Mouse (Mus musculus): ENCODE measurements around the gene Pptc7. TPM values are rescaled to one million over a fixed set of nuclear protein-coding genes. Genes with fewer than 3 reads are reported as not detected.
A peak's percentile ranks its signal among the peaks of the same experiment; 100 is the strongest.
"Not testable (repeated sequence)": the region's sequence is repeated elsewhere in the genome, so short reads cannot be mapped to it uniquely, and the experiment has no call there.

Pptc7 gene
- polyA plus RNA-seq, 1 experiment, result 20.1 TPM

- Histone ChIP-seq H3K36me3 (ENCODE audit: control insufficient read depth, insufficient read depth, low read length) (peaks cover 51% of the 10 kb centered on the region), H3K4me3 (ENCODE audit: low read depth, low read length) (no peak overlapping the region), H3K27ac (ENCODE audit: insufficient read depth, low read depth, low read length) (no peak overlapping the region), H3K4me1 (ENCODE audit: control insufficient read depth, insufficient read depth, insufficient read length, low read length) (peaks cover 16% of the 10 kb centered on the region), H3K27me3 (ENCODE audit: control insufficient read depth, insufficient read depth, low read length) (no peaks in the 10 kb centered on the region)
- 66% methylated on average over 7 of the region's 7 CpGs for WGBS
- TF ChIP-seq POLR2A (IDR thresholded peaks at IDR 0.05; ENCODE audit: low read depth, low read length) (no peak), CTCF (IDR thresholded peaks at IDR 0.05; ENCODE audit: extremely low read depth, insufficient read length, insufficient replicate concordance, low read depth, low read length) (no peak)
These were observed 27.5 kb downstream of the Pptc7 start for GRCm38 (mm10) chr5:122311692-122312091.

DNA sequence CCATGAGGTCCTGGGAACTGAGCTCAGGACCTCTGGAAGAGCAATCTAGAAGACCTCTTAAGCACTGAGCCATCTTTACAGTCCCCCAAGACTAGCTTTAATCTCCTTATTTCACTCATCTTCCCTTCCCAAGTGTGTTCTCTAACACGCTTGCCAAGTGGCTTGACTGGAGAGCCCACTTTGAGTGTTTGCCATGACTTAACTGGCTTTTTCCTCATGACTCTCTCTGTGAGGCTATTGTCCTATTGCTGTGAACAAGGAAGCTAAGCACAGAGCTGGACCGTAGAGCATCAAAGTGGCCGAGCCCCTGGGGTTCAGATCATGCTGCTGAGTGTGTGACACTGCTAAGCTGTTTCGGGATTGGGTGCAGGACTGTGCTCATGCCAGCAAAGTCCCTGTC lies 28.2 kb downstream of the Pptc7 start:
- 86% methylated on average over 4 of the region's 4 CpGs for WGBS
- H3K4me1 ChIP-seq (ENCODE audit: control insufficient read depth, insufficient read depth, insufficient read length, low read length), result peaks cover 16% of the 10 kb centered on the region
- H3K4me3 ChIP-seq (ENCODE audit: low read depth, low read length), result no peak overlapping the region
- H3K27ac ChIP-seq (ENCODE audit: insufficient read depth, low read depth, low read length), result no peak overlapping the region
- no peaks in the 10 kb centered on the region for H3K27me3 ChIP-seq (ENCODE audit: control insufficient read depth, insufficient read depth, low read length)
- TF ChIP-seq POLR2A (IDR thresholded peaks at IDR 0.05; ENCODE audit: low read depth, low read length) (no peak), CTCF (IDR thresholded peaks at IDR 0.05; ENCODE audit: extremely low read depth, insufficient read length, insufficient replicate concordance, low read depth, low read length) (no peak)
- peaks cover 54% of the 10 kb centered on the region for H3K36me3 ChIP-seq (ENCODE audit: control insufficient read depth, insufficient read depth, low read length)

DNA sequence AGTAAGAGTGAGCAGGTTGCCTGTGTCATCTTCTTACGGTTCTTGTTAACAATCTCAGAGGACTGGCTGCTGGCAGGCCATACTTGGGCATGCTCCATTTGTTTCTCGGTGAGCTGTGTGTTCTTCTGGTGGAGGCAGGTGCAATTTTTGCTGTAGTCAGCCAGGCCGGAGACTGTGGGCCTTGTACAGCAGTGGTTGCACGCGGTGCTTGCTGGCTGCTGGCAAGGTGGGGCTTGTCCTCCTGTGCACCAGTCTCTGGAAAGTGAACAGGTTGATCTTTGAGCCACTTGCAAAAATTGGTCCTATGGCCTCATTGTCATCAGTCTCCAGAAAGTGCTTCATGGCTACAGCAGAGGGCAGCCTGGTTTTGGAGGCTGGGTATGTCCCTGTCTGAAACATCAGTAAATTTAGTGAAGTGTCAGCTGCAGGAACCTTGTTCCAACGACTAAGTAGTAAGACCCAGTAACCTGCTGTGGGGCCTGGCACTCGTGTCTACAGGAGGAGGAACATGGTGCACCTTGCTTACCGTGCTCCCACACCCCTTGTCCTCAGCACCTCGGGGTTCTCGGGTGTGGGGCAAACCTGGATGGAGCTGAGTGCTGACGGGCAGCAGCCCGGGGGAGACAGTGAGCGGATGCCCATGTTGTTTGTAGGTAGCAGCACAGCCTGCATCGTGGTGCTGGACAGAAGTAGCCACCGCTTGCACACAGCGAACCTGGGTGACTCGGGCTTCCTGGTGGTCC lies 28.9 kb downstream of the Pptc7 start:
- Histone ChIP-seq H3K36me3 (ENCODE audit: control insufficient read depth, insufficient read depth, low read length) (peaks cover 54% of the 10 kb centered on the region), H3K4me3 (ENCODE audit: low read depth, low read length) (no peak overlapping the region), H3K27me3 (ENCODE audit: control insufficient read depth, insufficient read depth, low read length) (no peaks in the 10 kb centered on the region), H3K4me1 (ENCODE audit: control insufficient read depth, insufficient read depth, insufficient read length, low read length) (peaks cover 18% of the 10 kb centered on the region), H3K27ac (ENCODE audit: insufficient read depth, low read depth, low read length) (no peak overlapping the region)
- TF ChIP-seq CTCF (IDR thresholded peaks at IDR 0.05; ENCODE audit: extremely low read depth, insufficient read length, insufficient replicate concordance, low read depth, low read length) (no peak), POLR2A (IDR thresholded peaks at IDR 0.05; ENCODE audit: low read depth, low read length) (no peak)
- 88% methylated on average over 17 of the region's 17 CpGs for WGBS

GRCm38 (mm10) chr5:122314966-122315667 lies 31.0 kb downstream of the Pptc7 start:
- Histone ChIP-seq H3K4me3 (ENCODE audit: low read depth, low read length) (no peak overlapping the region), H3K27me3 (ENCODE audit: control insufficient read depth, insufficient read depth, low read length) (no peaks in the 10 kb centered on the region), H3K4me1 (ENCODE audit: control insufficient read depth, insufficient read depth, insufficient read length, low read length) (peaks cover 18% of the 10 kb centered on the region), H3K27ac (ENCODE audit: insufficient read depth, low read depth, low read length) (peak overlapping the region; percentile 77), H3K36me3 (ENCODE audit: control insufficient read depth, insufficient read depth, low read length) (peaks cover 51% of the 10 kb centered on the region)
- WGBS, result 27% methylated on average over 20 of the region's 20 CpGs
- TF ChIP-seq CTCF (IDR thresholded peaks at IDR 0.05; ENCODE audit: extremely low read depth, insufficient read length, insufficient replicate concordance, low read depth, low read length) (no peak), POLR2A (IDR thresholded peaks at IDR 0.05; ENCODE audit: low read depth, low read length) (no peak)

DNA sequence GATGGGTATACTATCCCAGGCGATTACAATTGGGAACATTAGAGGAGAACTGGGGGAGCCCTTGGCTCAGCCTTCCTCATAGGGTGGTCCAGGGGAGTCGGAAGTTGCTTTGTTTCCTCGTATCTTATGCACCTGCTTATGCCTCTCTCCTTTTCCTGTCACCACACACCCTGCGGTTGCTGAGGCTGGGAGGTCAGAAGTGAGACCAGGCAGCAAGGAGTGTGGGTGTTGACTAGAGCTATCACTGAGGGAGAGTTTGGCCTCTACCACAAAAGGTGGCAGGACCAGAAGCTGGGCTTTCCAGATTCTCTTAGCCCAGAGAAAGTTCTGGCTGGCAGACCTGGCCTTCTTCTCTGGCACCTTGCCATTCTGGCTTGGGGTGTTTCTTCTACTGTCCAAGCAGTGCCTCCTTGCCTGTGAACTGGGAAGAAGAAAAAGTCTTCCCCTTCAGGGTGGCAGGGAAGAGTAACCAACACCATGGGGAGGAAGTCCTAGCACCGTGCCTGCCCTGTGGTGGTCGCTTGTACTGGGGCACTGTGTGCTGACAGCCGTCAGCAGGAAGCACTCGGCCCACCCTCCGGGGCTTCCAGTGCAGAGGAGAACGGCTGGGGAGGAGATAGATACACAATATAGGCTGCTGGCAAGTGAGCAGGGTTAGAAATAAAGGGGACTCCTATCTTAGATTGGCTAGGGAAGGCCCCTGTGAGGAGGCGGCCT lies 33.3 kb downstream of the Pptc7 start:
- H3K27me3 ChIP-seq (ENCODE audit: control insufficient read depth, insufficient read depth, low read length), result no peaks in the 10 kb centered on the region
- no peak overlapping the region for H3K27ac ChIP-seq (ENCODE audit: insufficient read depth, low read depth, low read length)
- H3K36me3 ChIP-seq (ENCODE audit: control insufficient read depth, insufficient read depth, low read length), result peaks cover 51% of the 10 kb centered on the region
- WGBS, result 77% methylated on average over 11 of the region's 11 CpGs
- peaks cover 18% of the 10 kb centered on the region for H3K4me1 ChIP-seq (ENCODE audit: control insufficient read depth, insufficient read depth, insufficient read length, low read length)
- no peak overlapping the region for H3K4me3 ChIP-seq (ENCODE audit: low read depth, low read length)
- TF ChIP-seq POLR2A (IDR thresholded peaks at IDR 0.05; ENCODE audit: low read depth, low read length), result no peak
- no peak for TF ChIP-seq CTCF (IDR thresholded peaks at IDR 0.05; ENCODE audit: extremely low read depth, insufficient read length, insufficient replicate concordance, low read depth, low read length)

DNA sequence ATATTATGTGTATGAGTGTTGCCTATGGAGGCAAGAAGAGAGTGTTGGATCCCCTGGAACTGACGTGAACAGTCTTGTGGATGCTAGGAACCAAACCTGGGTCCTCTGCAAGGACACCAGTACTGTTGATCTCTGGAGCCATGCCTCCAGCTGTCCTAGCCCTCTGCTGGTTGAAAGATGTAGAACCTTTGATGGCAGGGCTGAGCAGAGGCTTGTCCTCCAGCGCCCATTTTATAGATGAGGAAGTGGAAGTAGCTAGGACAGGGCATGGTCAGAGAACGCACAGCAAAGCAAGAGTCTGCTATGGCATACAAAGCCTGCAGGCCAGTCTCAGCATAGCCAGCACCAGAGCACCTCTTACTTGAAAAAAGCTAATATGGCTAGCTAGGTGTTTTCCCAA lies 33.9 kb downstream of the Pptc7 start:
- TF ChIP-seq POLR2A (IDR thresholded peaks at IDR 0.05; ENCODE audit: low read depth, low read length) (no peak), CTCF (IDR thresholded peaks at IDR 0.05; ENCODE audit: extremely low read depth, insufficient read length, insufficient replicate concordance, low read depth, low read length) (peak; percentile 76; the same call in 1 of the 2 replicates)
- H3K4me1 ChIP-seq (ENCODE audit: control insufficient read depth, insufficient read depth, insufficient read length, low read length), result peaks cover 18% of the 10 kb centered on the region
- no peaks in the 10 kb centered on the region for H3K27me3 ChIP-seq (ENCODE audit: control insufficient read depth, insufficient read depth, low read length)
- WGBS, result 57% methylated on average over 3 of the region's 3 CpGs
- H3K36me3 ChIP-seq (ENCODE audit: control insufficient read depth, insufficient read depth, low read length), result peaks cover 51% of the 10 kb centered on the region
- no peak overlapping the region for H3K27ac ChIP-seq (ENCODE audit: insufficient read depth, low read depth, low read length)
- H3K4me3 ChIP-seq (ENCODE audit: low read depth, low read length), result no peak overlapping the region

GRCm38 (mm10) chr5:122318976-122319375 lies 34.8 kb downstream of the Pptc7 start:
- Histone ChIP-seq H3K4me1 (ENCODE audit: control insufficient read depth, insufficient read depth, insufficient read length, low read length) (peaks cover 14% of the 10 kb centered on the region), H3K36me3 (ENCODE audit: control insufficient read depth, insufficient read depth, low read length) (peaks cover 46% of the 10 kb centered on the region)
- 88% methylated on average over 3 of the region's 3 CpGs for WGBS
- H3K4me3 ChIP-seq (ENCODE audit: low read depth, low read length); H3K27me3 ChIP-seq (ENCODE audit: control insufficient read depth, insufficient read depth, low read length); H3K27ac ChIP-seq (ENCODE audit: insufficient read depth, low read depth, low read length): not testable (repeated sequence)

Data from small intestine, adult 2 months (tissue).